Mouse (Mus musculus): ENCODE measurements around the gene Akt1. TPM values are rescaled to one million over a fixed set of nuclear protein-coding genes. Genes with fewer than 3 reads are reported as not detected.

Akt1 gene
- total and polyA plus RNA-seq, 3 experiments = 66.6 to 144 (median 74.4) TPM

DNA sequence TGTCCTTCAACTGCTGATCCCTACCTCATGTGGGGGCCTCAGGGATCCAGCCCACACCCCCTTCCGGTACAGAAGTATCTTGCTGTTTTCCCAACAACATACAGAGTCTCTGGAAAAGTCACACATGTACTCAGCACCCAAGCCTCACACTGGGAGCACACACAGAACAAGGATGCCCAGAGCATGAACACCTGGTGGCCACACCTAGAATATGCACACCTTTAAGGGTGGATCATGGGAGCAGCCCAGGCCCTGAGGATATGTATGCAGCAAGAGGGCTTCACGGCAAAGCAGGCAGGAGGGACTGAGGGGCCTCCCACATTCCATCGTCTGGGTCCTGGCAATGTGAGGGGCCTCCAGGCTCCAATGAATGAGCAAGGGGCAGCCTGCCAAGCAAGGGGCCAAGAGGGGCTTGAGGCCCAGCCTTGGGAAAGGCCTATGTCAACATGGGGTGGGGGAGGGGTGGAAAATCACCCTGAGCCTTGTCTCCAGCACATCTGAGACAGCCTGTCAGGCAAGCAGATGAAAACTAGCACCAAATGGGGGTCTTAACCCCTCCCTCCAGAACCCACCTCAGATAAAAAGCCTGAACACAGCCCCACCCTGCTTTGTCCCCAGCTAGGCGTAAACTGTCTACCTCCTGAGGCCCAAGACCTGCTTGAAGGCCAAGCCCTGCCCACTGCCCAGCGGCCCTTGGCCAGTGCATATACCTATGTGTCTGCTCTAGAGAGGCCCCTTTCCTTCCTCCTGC, 13.9 kb downstream of the Akt1 start:
- H3K79me2 ChIP-seq (replicated peaks; ENCODE audit: control insufficient read depth, extremely low read depth, insufficient read depth, poor library complexity, severe bottlenecking) = no peaks in the 10 kb centered on the region; the same call in 1 of the 2 replicates
- no peak overlapping the region for H3K4me3 ChIP-seq (replicated peaks in 1 of 3; ENCODE audit: low read depth in 2 of 3, low read length in 2 of 3, poor library complexity in 1 of 3)
- TF ChIP-seq TBP (conservative IDR thresholded peaks at IDR 0.05; ENCODE audit: low read depth, low read length) (no peak), CHD1 (IDR thresholded peaks at IDR 0.05; ENCODE audit: low read depth, low read length) (no peak), ZMIZ1 (IDR thresholded peaks at IDR 0.05; ENCODE audit: low read depth, low read length) (no peak), EP300 (IDR thresholded peaks at IDR 0.05; ENCODE audit: low read length) (no peak), BHLHE40 (IDR thresholded peaks at IDR 0.05; ENCODE audit: low read depth, low read length) (no peak), NELFE (IDR thresholded peaks at IDR 0.05; ENCODE audit: low read depth, low read length) (no peak), MEF2A (IDR thresholded peaks at IDR 0.05; ENCODE audit: borderline replicate concordance, low read depth, low read length) (no peak), ELF1 (IDR thresholded peaks at IDR 0.05; ENCODE audit: low read depth, low read length) (no peak), SIN3A (IDR thresholded peaks at IDR 0.05; ENCODE audit: low read length) (no peak), E2F4 (IDR thresholded peaks at IDR 0.05; ENCODE audit: insufficient replicate concordance, low read depth, low read length) (no peak)
- in situ Hi-C loops (cut with MboI; ENCODE audit: low pct_ligation_motif_present, low pct_unique_long_range_greater_than_20kb, low sequenced_read_pairs) = no loop called here
- no peak overlapping the region for H3K4me2 ChIP-seq (ENCODE audit: insufficient read depth, low read depth, poor library complexity, severe bottlenecking)
- peaks cover 0 to 12% of the 10 kb centered on the region in 2 experiments; a peak in 1 of 4 replicates for H3K4me1 ChIP-seq (ENCODE audit: control insufficient read depth in 1 of 2, insufficient read depth in 2 of 2)
- H3K9ac ChIP-seq (ENCODE audit: insufficient read depth, low read depth) = no peak overlapping the region
- dilution Hi-C loops (cut with MboI; ENCODE audit: extremely low pct_ligation_motif_present, extremely low pct_unique_long_range_greater_than_20kb, low sequenced_read_pairs) = no loop called here
- no peaks in the 10 kb centered on the region for H3K9me3 ChIP-seq (replicated peaks; ENCODE audit: low read length)
- no peak for DNase-seq (ENCODE audit: extremely low read depth)
- no peaks in the 10 kb centered on the region for H3K27me3 ChIP-seq (replicated peaks)
- H3K27ac ChIP-seq (ENCODE audit: insufficient read depth, low read depth) = no peak overlapping the region
- peaks cover 81 to 99% of the 10 kb centered on the region in 2 experiments for H3K36me3 ChIP-seq (replicated peaks in 1 of 2; ENCODE audit: control insufficient read depth in 1 of 2, insufficient read depth in 1 of 2, low read length in 1 of 2)

DNA sequence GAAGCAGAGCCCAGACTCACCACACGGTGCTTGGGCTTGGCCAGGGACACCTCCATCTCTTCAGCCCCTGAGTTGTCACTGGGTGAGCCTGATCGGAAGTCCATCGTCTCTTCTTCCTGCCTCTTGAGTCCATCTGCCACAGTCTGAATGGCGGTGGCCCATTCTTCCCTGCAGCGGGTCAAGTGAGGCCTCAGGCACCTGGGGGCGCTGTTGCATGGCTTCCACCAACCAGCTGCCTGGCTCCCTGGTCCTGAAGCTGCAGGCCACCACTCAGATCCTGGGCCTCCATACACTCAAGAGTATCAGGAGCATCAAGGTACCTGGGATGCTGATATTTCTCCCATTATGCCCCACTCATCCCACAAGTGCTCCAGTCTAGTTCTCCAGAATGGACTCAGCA, 15.6 kb downstream of the Akt1 start:
- Histone ChIP-seq H3K9me3 (replicated peaks; ENCODE audit: low read length) (no peaks in the 10 kb centered on the region), H3K4me2 (ENCODE audit: insufficient read depth, low read depth, poor library complexity, severe bottlenecking) (no peak overlapping the region), H3K79me2 (replicated peaks; ENCODE audit: control insufficient read depth, extremely low read depth, insufficient read depth, poor library complexity, severe bottlenecking) (no peaks in the 10 kb centered on the region), H3K27me3 (replicated peaks) (no peaks in the 10 kb centered on the region), H3K4me1 (ENCODE audit: control insufficient read depth in 1 of 2, insufficient read depth in 2 of 2) (peaks cover 0 to 2% of the 10 kb centered on the region in 2 experiments; a peak in 1 of 4 replicates), H3K4me3 (replicated peaks in 1 of 3; ENCODE audit: low read depth in 2 of 3, low read length in 2 of 3, poor library complexity in 1 of 3) (no peak overlapping the region), H3K36me3 (replicated peaks in 1 of 2; ENCODE audit: control insufficient read depth in 1 of 2, insufficient read depth in 1 of 2, low read length in 1 of 2) (peaks cover 83 to 100% of the 10 kb centered on the region in 2 experiments), H3K27ac (ENCODE audit: insufficient read depth, low read depth) (no peak overlapping the region), H3K9ac (ENCODE audit: insufficient read depth, low read depth) (no peak overlapping the region)
- dilution Hi-C loops (cut with MboI; ENCODE audit: extremely low pct_ligation_motif_present, extremely low pct_unique_long_range_greater_than_20kb, low sequenced_read_pairs) = no loop called here
- no peak for TF ChIP-seq GABPA (IDR thresholded peaks at IDR 0.05; ENCODE audit: insufficient replicate concordance, low read depth, low read length)
- peak in 1 of 2 experiments; percentile 62; a peak in 2 of 4 replicates for TF ChIP-seq CTCF (conservative IDR thresholded peaks at IDR 0.05 in 1 of 2, IDR thresholded peaks at IDR 0.05 in 1 of 2; ENCODE audit: low read depth in 2 of 2, low read length in 2 of 2)
- TF ChIP-seq IRF4 (IDR thresholded peaks at IDR 0.05; ENCODE audit: low read depth, low read length) = no peak
- no peak for TF ChIP-seq ZC3H11A (IDR thresholded peaks at IDR 0.05; ENCODE audit: low read depth, low read length)
- TF ChIP-seq MEF2A (IDR thresholded peaks at IDR 0.05; ENCODE audit: borderline replicate concordance, low read depth, low read length) = no peak
- TF ChIP-seq CHD2 (IDR thresholded peaks at IDR 0.05; ENCODE audit: low read length) = no peak
- TF ChIP-seq KAT2A (IDR thresholded peaks at IDR 0.05; ENCODE audit: insufficient replicate concordance, low read length) = no peak
- no peak for TF ChIP-seq MAZ (IDR thresholded peaks at IDR 0.05; ENCODE audit: low read depth, low read length)
- no peak for TF ChIP-seq UBTF (IDR thresholded peaks at IDR 0.05; ENCODE audit: low read depth, low read length)
- TF ChIP-seq USF1 (IDR thresholded peaks at IDR 0.05; ENCODE audit: low read depth, low read length) = no peak
- no peak for TF ChIP-seq ZMIZ1 (IDR thresholded peaks at IDR 0.05; ENCODE audit: low read depth, low read length)
- TF ChIP-seq RAD21 (IDR thresholded peaks at IDR 0.05; ENCODE audit: low read depth, low read length) = peak; percentile 41
- no peak for TF ChIP-seq RCOR1 (conservative IDR thresholded peaks at IDR 0.05; ENCODE audit: low read depth, low read length)
- no peak for TF ChIP-seq USF2 (conservative IDR thresholded peaks at IDR 0.05; ENCODE audit: low read depth, low read length)
- TF ChIP-seq CHD1 (IDR thresholded peaks at IDR 0.05; ENCODE audit: low read depth, low read length) = no peak
- TF ChIP-seq ELF1 (IDR thresholded peaks at IDR 0.05; ENCODE audit: low read depth, low read length) = no peak
- no peak for TF ChIP-seq HCFC1 (IDR thresholded peaks at IDR 0.05; ENCODE audit: low read depth, low read length)
- no peak for TF ChIP-seq JUN (IDR thresholded peaks at IDR 0.05; ENCODE audit: insufficient read depth, low read depth, low read length)
- TF ChIP-seq E2F4 (IDR thresholded peaks at IDR 0.05; ENCODE audit: insufficient replicate concordance, low read depth, low read length) = no peak
- TF ChIP-seq SMC3 (IDR thresholded peaks at IDR 0.05; ENCODE audit: low read depth, low read length) = peak; percentile 32
- no peak for TF ChIP-seq ZNF384 (IDR thresholded peaks at IDR 0.05; ENCODE audit: low read depth, low read length)
- TF ChIP-seq TCF12 (IDR thresholded peaks at IDR 0.05; ENCODE audit: low read depth, low read length) = no peak
- no peak for TF ChIP-seq NELFE (IDR thresholded peaks at IDR 0.05; ENCODE audit: low read depth, low read length)
- no peak for TF ChIP-seq MAX (IDR thresholded peaks at IDR 0.05; ENCODE audit: low read length)
- no peak for TF ChIP-seq EP300 (IDR thresholded peaks at IDR 0.05; ENCODE audit: low read length)
- in situ Hi-C loops (cut with MboI; ENCODE audit: low pct_ligation_motif_present, low pct_unique_long_range_greater_than_20kb, low sequenced_read_pairs) = loop anchor here (5.0 to 10.0 kb wide), 2 partner anchors 48 to 196 kb away; no protein-coding TSS in a partner anchor
- no peak for DNase-seq (ENCODE audit: extremely low read depth)

All from CH12.LX (cell line).